Mouse (Mus musculus) small intestine, adult 2 months (tissue): ENCODE measurements around the gene 5330417C22Rik.

ENCODE experiments used
- CTCF ChIP-seq: fragments of 200-500 bp; IDR thresholded peaks from 2 replicates; pipeline ENCODE4 v1.5.1; 2012; ENCODE audit warnings: low read depth, mild to moderate bottlenecking, control low read depth, inconsistent platforms, low read length, moderate library complexity, mixed read lengths; ENCODE audit not compliant: insufficient replicate concordance, insufficient read length; ENCODE audit errors: extremely low read depth
- POLR2A ChIP-seq: fragments of 200-500 bp; IDR thresholded peaks from 2 replicates; pipeline ENCODE4 v1.6.1; 2012; ENCODE audit warnings: low read depth, mild to moderate bottlenecking, control low read depth, inconsistent platforms, low read length, moderate library complexity

DNA sequence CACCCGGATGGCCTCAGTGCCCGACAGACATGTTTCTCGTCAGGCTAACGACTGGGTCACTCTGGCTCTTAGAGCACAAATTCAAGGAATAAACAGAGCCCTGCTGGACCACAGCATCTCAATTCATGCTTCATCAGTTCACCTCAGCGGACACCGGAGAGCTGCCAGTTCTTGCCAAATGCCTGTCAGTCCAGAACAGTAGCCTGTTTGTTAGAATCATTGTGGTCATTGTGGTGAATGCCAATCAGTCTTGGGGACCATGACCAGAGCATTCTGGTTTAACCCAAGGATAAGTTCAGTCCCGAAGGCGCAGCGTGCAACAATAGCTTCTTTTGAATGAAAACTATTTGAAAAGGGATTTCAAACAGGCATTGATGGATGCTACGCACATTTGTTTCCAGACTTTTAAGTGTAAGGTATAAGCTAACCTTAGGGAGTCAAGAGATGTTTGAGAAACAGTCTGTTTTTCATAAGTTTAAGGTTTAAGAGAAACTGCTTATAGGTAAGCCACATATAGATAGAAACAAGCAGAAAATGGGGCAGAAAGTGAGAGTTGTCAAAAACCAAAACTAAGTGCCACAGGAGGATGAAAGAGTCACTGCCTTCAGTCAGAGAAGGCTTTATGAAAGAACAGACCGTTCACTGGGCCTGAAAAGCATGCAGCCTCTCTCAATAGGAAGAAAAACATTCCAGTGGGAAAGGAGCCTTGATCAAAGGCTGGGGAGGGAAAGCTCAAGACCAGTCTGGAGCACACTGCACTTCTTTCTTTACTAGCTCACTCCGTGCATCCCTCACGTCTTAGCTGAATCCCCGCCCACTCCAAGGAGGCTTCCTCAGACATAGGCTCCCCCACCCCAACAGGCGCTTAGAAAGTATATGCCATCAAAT lies 31.9 kb upstream of the 5330417C22Rik start:
- TF ChIP-seq CTCF (no peak), POLR2A (no peak)
